20 mouse cellular contexts compared by ENCODE assay signal in the genomic region with DNA sequence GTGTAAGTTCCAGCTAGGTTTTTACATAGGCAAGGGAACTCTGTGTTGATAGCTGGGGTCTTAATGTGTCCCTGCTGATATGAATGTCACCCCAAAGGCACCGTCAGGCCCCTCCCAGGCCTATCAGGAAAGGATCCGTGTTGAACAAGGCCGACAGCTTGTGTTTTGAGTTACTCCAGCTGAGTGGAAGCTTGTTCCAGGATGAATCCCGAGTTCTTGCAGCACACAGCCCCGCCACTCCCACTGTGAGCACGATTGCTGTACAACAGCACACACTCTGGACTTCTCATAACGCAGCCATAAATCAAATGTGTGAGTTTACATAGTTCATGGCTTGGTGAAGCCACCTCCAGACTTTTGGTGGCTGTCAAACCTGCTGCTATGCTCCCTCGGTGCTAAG. TPM values are rescaled to one million over a fixed set of nuclear protein-coding genes. Genes with fewer than 3 reads are reported as not detected.
DNase-seq lines count a peak whose midpoint lies in the region; ATAC-seq and TF ChIP-seq lines count a peak whose summit lies in the region.
"Had no signal": no experiment of that assay in that cellular context is flagged by ENCODE, and none has a peak within 500 bp of the region (broad histone marks: within the 10 kb centered on the region; RNA-seq: fewer than 3 reads in every experiment).

No protein-coding gene starts in this region.

- 40% methylated on average over 8 of the region's 8 CpGs for WGBS in lung, postnatal 0 days

- H3K36me3 ChIP-seq in lung, postnatal 0 days (ENCODE audit: insufficient read depth, low read length) = no peaks in the 10 kb centered on the region
- H3K36me3 ChIP-seq: embryonic facial prominence, embryonic 13.5 days; forebrain, embryonic 12.5 days; heart, embryonic 12.5 days had no signal

- H3K4me2 ChIP-seq in lung, postnatal 0 days (replicated peaks; ENCODE audit: low read depth, low read length) = no peak overlapping the region
- H3K4me2 ChIP-seq: embryonic facial prominence, embryonic 13.5 days; forebrain, embryonic 12.5 days; heart, embryonic 12.5 days had no signal

- no peaks in the 10 kb centered on the region for H3K27me3 ChIP-seq in lung, postnatal 0 days (replicated peaks; ENCODE audit: insufficient read depth, low read length)
- H3K27me3 ChIP-seq: CH12.LX; heart, embryonic 12.5 days had no signal

- H3K4me3 ChIP-seq in lung, postnatal 0 days (ENCODE audit: low read depth, low read length) = no peak overlapping the region
- H3K4me3 ChIP-seq: embryonic facial prominence, embryonic 13.5 days; forebrain, embryonic 12.5 days; heart, embryonic 12.5 days had no signal

- no peak overlapping the region for H3K27ac ChIP-seq in lung, postnatal 0 days (ENCODE audit: low read length)
- H3K27ac ChIP-seq: embryonic facial prominence, embryonic 13.5 days; forebrain, embryonic 12.5 days had no signal

- H3K9me3 ChIP-seq in lung, postnatal 0 days (ENCODE audit: low read length) = no peaks in the 10 kb centered on the region
- H3K9me3 ChIP-seq: embryonic facial prominence, embryonic 13.5 days; forebrain, embryonic 12.5 days; heart, embryonic 12.5 days had no signal

- intact Hi-C loops in gastrocnemius, postnatal 14 days (cut with DNase I; ENCODE audit: low total_unique reads) = loop anchor here (5.0 kb wide), 1 partner anchor 97 kb away; a partner anchor contains a TSS

- TF ChIP-seq EP300 in lung, postnatal 0 days (IDR thresholded peaks at IDR 0.05) = no peak

- no peak overlapping the region for H3K9ac ChIP-seq in lung, postnatal 0 days (replicated peaks; ENCODE audit: low read depth)
- H3K9ac ChIP-seq: embryonic facial prominence, embryonic 13.5 days; forebrain, embryonic 12.5 days; heart, embryonic 12.5 days had no signal

- H3K4me1 ChIP-seq in lung, postnatal 0 days (ENCODE audit: insufficient read depth, low read depth, low read length) = no peaks in the 10 kb centered on the region

- ATAC-seq in lung, postnatal 0 days = peak; percentile 46
- ATAC-seq: activated CD4-positive, CD25-positive, alpha-beta regulatory T cell, adult 4 months; forebrain, embryonic 16.5 days; Patski had no signal

- DNase-seq in kidney, postnatal 10 days = peak; percentile 37
- DNase-seq in kidney, postnatal 25 days = no peak
- DNase-seq in layer of hippocampus, adult 9-11 months = peak; percentile 32
- DNase-seq in layer of hippocampus, postnatal 10 days (ENCODE audit: low spot score in 2 of 2) = no peak
- peak; percentile 75 for DNase-seq in lung, postnatal 0 days (ENCODE audit: low spot score)
- DNase-seq in lung, postnatal 36 days = no peak
- DNase-seq in brain, adult 2 months (ENCODE audit: low read depth, low spot score) = peak; percentile 23
- no peak for DNase-seq in gastrocnemius, postnatal 14 days
- DNase-seq: adrenal gland, postnatal 14 days; cerebellum, adult 18-20 months; cerebellum, adult 9-11 months; cerebellum, postnatal 36 days; gastrocnemius, postnatal 10 days had no signal

- TF ChIP-seq CTCF in lung, postnatal 0 days (IDR thresholded peaks at IDR 0.05) = no peak; the same call in 1 of the 2 replicates

RNA-seq across cellular contexts. Expression of a gene that starts 15.9 kb away (rescaled TPM):
- total RNA-seq in layer of hippocampus, postnatal 10 days (2021) = 10 to 100 TPM; 16.1 to 17.2 TPM
- 58.5 and 59.7 TPM in 2 replicates for polyA plus RNA-seq in lung, postnatal 0 days (2015; fragmentation: Nextera tagmentation; extraction: Ambion mirVana)
- total RNA-seq in gastrocnemius, postnatal 14 days (2021) = 10 to 100 TPM; 11.2 to 13.7 TPM

Comparison
In these comparisons a context has a peak if more than half of its experiments do, and no peak if none do; other contexts are left out.
1. DNase-seq: peak in kidney, postnatal 10 days (single experiment), layer of hippocampus, adult 9-11 months (single experiment), lung, postnatal 0 days (single experiment) and brain, adult 2 months (single experiment); none in kidney, postnatal 25 days (0 of 2), layer of hippocampus, postnatal 10 days (0 of 2), lung, postnatal 36 days (single experiment) and gastrocnemius, postnatal 14 days (single experiment).